In the genomic region with DNA sequence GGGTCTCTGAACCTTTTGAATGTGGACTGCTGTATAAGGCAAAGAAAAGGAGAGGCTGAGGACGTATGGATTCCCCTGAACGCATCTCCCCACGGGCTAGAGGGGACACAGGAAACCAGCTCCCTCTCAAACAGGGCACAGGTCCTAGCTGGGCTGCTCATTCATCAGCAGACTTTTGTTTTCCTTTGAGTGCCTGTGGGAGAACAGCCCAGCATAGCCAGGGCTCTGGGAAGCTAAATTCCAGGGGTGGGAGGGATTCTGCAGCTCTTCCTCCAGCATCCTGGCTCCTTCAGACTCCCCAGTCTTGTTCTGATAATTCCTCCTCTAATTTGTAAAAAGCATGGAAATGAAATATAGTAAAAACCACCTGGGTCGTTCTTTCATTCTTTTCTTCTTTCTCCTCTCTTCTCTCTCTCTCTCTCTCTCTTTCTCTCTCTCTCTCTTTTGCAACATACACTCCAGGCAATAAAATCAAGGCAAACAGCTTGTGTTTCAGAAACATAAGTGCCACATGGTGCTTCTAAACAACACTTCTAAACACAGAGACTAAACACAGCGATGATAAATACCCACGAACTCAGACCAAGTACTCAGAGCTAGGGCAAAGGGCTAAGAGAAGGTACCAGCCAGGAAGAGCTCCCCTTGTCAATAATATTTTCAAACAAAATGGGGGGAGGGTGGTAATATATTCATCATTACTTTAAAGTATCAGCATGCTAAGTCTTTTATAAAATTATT, we compare ENCODE assay signal across 8 mouse cellular contexts.
DNase-seq lines count a peak whose midpoint lies in the region; ATAC-seq lines count a peak whose summit lies in the region.

No protein-coding gene starts in this region.

- no peak overlapping the region for H3K4me3 ChIP-seq in forebrain, embryonic 14.5 days (ENCODE audit: low read depth, low read length)
- no peak overlapping the region for H3K4me3 ChIP-seq in intestine, embryonic 16.5 days (ENCODE audit: low read length)
- no peak overlapping the region for H3K4me3 ChIP-seq in midbrain, embryonic 14.5 days (replicated peaks; ENCODE audit: low read depth, low read length)

- no peak overlapping the region for H3K4me2 ChIP-seq in forebrain, embryonic 14.5 days (ENCODE audit: low read length)
- no peak overlapping the region for H3K4me2 ChIP-seq in intestine, embryonic 16.5 days (ENCODE audit: low read depth, low read length)
- no peak overlapping the region for H3K4me2 ChIP-seq in midbrain, embryonic 14.5 days (ENCODE audit: low read length)

- 11% methylated on average over 6 of the region's 6 CpGs for WGBS in forebrain, embryonic 14.5 days
- 20% methylated on average over 6 of the region's 6 CpGs for WGBS in intestine, embryonic 16.5 days
- 21% methylated on average over 6 of the region's 6 CpGs for WGBS in midbrain, embryonic 14.5 days

- peaks cover 17% of the 10 kb centered on the region for H3K4me1 ChIP-seq in forebrain, embryonic 14.5 days (ENCODE audit: control insufficient read depth, insufficient read depth, low read length)
- H3K4me1 ChIP-seq in intestine, embryonic 16.5 days (ENCODE audit: control insufficient read depth, insufficient read depth, low read length) = peaks cover 12% of the 10 kb centered on the region
- 0 out of 2 replicates have a peak, but pooled peaks cover 14% of the 10 kb centered on the region for H3K4me1 ChIP-seq in midbrain, embryonic 14.5 days (ENCODE audit: control insufficient read depth, insufficient read depth, low read length)

- H3K27ac ChIP-seq in forebrain, embryonic 14.5 days (ENCODE audit: low read depth, low read length) = 0 out of 2 replicates have a peak overlapping the region, but pooled peaks have one; percentile 30
- no peak overlapping the region for H3K27ac ChIP-seq in intestine, embryonic 16.5 days (ENCODE audit: low read length)
- no peak overlapping the region for H3K27ac ChIP-seq in midbrain, embryonic 14.5 days (replicated peaks; ENCODE audit: low read depth, low read length)

- DNase-seq in left cerebral cortex, postnatal 4 days = peak; percentile 7
- no peak for DNase-seq in left cerebral cortex, adult 8-10 months (ENCODE audit: low spot score in 2 of 2)
- DNase-seq in forebrain, embryonic 14.5 days (ENCODE audit: low spot score) = peak; percentile 70
- peak; percentile 58 for DNase-seq in midbrain, embryonic 14.5 days
- DNase-seq in left cerebral cortex, postnatal 14 days (ENCODE audit: low spot score in 2 of 2) = no peak
- DNase-seq in cerebellum, adult 18-20 months = no peak
- DNase-seq in frontal cortex, adult 2 months (ENCODE audit: extremely low spot score in 1 of 2, low spot score in 1 of 2) = no peak

- peak; percentile 90 for ATAC-seq in forebrain, embryonic 14.5 days
- peak; percentile 60 for ATAC-seq in intestine, embryonic 16.5 days
- peak; percentile 60; the same call in 1 of the 2 replicates for ATAC-seq in midbrain, embryonic 14.5 days (ENCODE audit: low FRiP score, low TSS enrichment)

- no peaks in the 10 kb centered on the region for H3K27me3 ChIP-seq in forebrain, embryonic 14.5 days (replicated peaks; ENCODE audit: control insufficient read depth, insufficient read depth, low read length)
- no peaks in the 10 kb centered on the region for H3K27me3 ChIP-seq in intestine, embryonic 16.5 days (replicated peaks; ENCODE audit: control insufficient read depth, insufficient read depth, low read length)
- no peaks in the 10 kb centered on the region for H3K27me3 ChIP-seq in midbrain, embryonic 14.5 days (ENCODE audit: control insufficient read depth, insufficient read depth, low read length)

- no peaks in the 10 kb centered on the region for H3K9me3 ChIP-seq in forebrain, embryonic 14.5 days (replicated peaks; ENCODE audit: control insufficient read depth, low read length)
- no peaks in the 10 kb centered on the region for H3K9me3 ChIP-seq in intestine, embryonic 16.5 days (ENCODE audit: control insufficient read depth, low read length)
- H3K9me3 ChIP-seq in midbrain, embryonic 14.5 days (ENCODE audit: control insufficient read depth, low read length) = no peaks in the 10 kb centered on the region

- peak overlapping the region; percentile 17; the same call in 1 of the 2 replicates for H3K9ac ChIP-seq in forebrain, embryonic 14.5 days (ENCODE audit: low read length)
- no peak overlapping the region for H3K9ac ChIP-seq in intestine, embryonic 16.5 days (ENCODE audit: low read depth, low read length)
- H3K9ac ChIP-seq in midbrain, embryonic 14.5 days (replicated peaks; ENCODE audit: low read length) = no peak overlapping the region

- intact Hi-C loops in left cerebral cortex, postnatal 4 days (cut with DNase I) = no loop called here
- intact Hi-C loops in left cerebral cortex, postnatal 14 days (cut with DNase I) = no loop called here

- no peaks in the 10 kb centered on the region for H3K36me3 ChIP-seq in forebrain, embryonic 14.5 days (ENCODE audit: control insufficient read depth, insufficient read depth, low read length)
- H3K36me3 ChIP-seq in intestine, embryonic 16.5 days (ENCODE audit: control insufficient read depth, insufficient read depth, low read length) = no peaks in the 10 kb centered on the region
- no peaks in the 10 kb centered on the region for H3K36me3 ChIP-seq in midbrain, embryonic 14.5 days (ENCODE audit: control insufficient read depth, insufficient read depth, low read length)

Comparison
In these comparisons a context has a peak if more than half of its experiments do, and no peak if none do; other contexts are left out.
1. DNase-seq: peak in left cerebral cortex, postnatal 4 days (single experiment), forebrain, embryonic 14.5 days (single experiment) and midbrain, embryonic 14.5 days (single experiment); none in left cerebral cortex, adult 8-10 months (0 of 2), left cerebral cortex, postnatal 14 days (0 of 2), cerebellum, adult 18-20 months (0 of 2) and frontal cortex, adult 2 months (0 of 2).
2. Peak in every context shown above with its lines, with median percentiles within 50 percentile points of each other: ATAC-seq.